Mouse (Mus musculus): Measurements from ENCODE around the gene Taf11.

DNA sequence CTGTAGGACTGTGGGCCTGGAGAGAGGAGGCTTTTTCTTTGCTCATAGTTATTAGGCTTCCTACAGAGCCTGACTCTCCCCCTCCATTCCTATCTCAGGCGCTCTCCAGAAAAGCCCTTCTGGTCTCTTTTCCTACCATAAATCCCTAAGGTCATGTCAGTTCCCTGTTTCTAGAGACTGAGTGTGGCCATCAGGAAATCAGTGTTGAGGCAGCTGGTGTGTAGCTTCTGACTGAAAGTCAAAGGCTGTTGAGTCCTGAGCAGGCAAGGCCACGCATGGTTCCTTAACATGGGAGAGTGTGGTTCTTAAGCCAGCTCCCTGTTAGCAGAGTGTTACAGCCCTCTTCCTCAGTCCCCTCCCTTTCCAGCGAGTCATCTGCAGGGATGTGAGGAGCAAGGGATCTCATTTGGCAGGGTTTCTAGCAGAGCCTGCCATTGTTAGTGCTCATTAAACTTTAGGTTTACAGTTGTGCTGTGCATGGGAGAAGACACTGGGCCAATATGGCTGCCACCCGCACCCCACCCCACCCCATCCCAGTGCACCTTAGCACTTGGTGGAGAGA, 27.5 kb upstream of the Taf11 start:
- TF ChIP-seq CTCF (IDR thresholded peaks at IDR 0.05; ENCODE audit: extremely low read depth, insufficient read depth, low read length) (no peak), POLR2A (IDR thresholded peaks at IDR 0.05; ENCODE audit: extremely low read depth, insufficient read depth, low read length) (no peak)
